18 mouse cellular contexts compared by ENCODE assay signal in the genomic region with DNA sequence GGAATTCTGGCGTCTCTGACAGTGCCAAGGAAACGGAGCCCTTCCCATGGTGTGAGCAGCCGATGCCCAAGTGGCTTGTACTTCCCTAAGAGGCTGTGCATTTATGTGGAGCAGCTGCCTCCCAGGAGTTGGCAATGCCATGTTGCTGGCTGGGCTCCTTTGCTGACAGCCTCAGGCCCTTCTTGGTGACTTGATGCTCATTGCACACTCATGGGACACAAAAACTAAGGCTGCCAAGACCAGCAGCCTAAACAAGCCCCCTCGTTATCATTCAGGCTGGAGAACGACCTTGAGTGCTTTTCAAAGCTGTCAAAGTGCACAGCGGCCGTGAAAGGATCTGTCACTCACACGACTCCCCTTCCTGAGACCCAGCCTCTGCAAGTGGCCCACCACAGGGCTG. TPM values are rescaled to one million over a fixed set of nuclear protein-coding genes. Genes with fewer than 3 reads are reported as not detected.
A peak's percentile ranks its signal among the peaks of the same experiment; 100 is the strongest.
DNase-seq lines count a peak whose midpoint lies in the region; ATAC-seq and TF ChIP-seq lines count a peak whose summit lies in the region.
"Had no signal": no experiment of that assay in that cellular context is flagged by ENCODE, and none has a peak within 500 bp of the region (broad histone marks: within the 10 kb centered on the region; RNA-seq: fewer than 3 reads in every experiment).

No protein-coding gene starts in this region.

- no peak overlapping the region for H3K4me3 ChIP-seq in neural tube, embryonic 12.5 days
- no peak overlapping the region for H3K4me3 ChIP-seq in hindbrain, embryonic 15.5 days
- H3K4me3 ChIP-seq in neural tube, embryonic 13.5 days: no peak overlapping the region
- no peak overlapping the region for H3K4me3 ChIP-seq in stomach, postnatal 0 days (ENCODE audit: low read depth, low read length)
- H3K4me3 ChIP-seq: erythroblast, embryonic 14.5 days; limb, embryonic 13.5 days had no signal

- TF ChIP-seq EP300 in stomach, postnatal 0 days (optimal IDR thresholded peaks at IDR 0.05): no peak

- H3K9me3 ChIP-seq in neural tube, embryonic 12.5 days: no peaks in the 10 kb centered on the region
- H3K9me3 ChIP-seq in hindbrain, embryonic 15.5 days: no peaks in the 10 kb centered on the region
- H3K9me3 ChIP-seq in neural tube, embryonic 13.5 days: no peaks in the 10 kb centered on the region
- no peaks in the 10 kb centered on the region for H3K9me3 ChIP-seq in stomach, postnatal 0 days (ENCODE audit: control insufficient read depth, low read length)
- H3K9me3 ChIP-seq: limb, embryonic 13.5 days had no signal

- H3K4me1 ChIP-seq in neural tube, embryonic 12.5 days: peaks cover 29% of the 10 kb centered on the region
- peaks cover 47% of the 10 kb centered on the region for H3K4me1 ChIP-seq in hindbrain, embryonic 15.5 days (replicated peaks)
- H3K4me1 ChIP-seq in neural tube, embryonic 13.5 days (replicated peaks): peaks cover 57% of the 10 kb centered on the region
- no peaks in the 10 kb centered on the region for H3K4me1 ChIP-seq in stomach, postnatal 0 days (replicated peaks; ENCODE audit: control insufficient read depth, insufficient read depth)
- H3K4me1 ChIP-seq: limb, embryonic 13.5 days had no signal

- 0 out of 2 replicates have a peak overlapping the region, but pooled peaks have one; percentile 4 for H3K9ac ChIP-seq in neural tube, embryonic 12.5 days
- H3K9ac ChIP-seq in hindbrain, embryonic 15.5 days: no peak overlapping the region
- no peak overlapping the region for H3K9ac ChIP-seq in neural tube, embryonic 13.5 days
- no peak overlapping the region for H3K9ac ChIP-seq in stomach, postnatal 0 days (ENCODE audit: low read length)
- H3K9ac ChIP-seq: limb, embryonic 13.5 days had no signal

- no peaks in the 10 kb centered on the region for H3K36me3 ChIP-seq in neural tube, embryonic 12.5 days
- H3K36me3 ChIP-seq in hindbrain, embryonic 15.5 days: no peaks in the 10 kb centered on the region
- no peaks in the 10 kb centered on the region for H3K36me3 ChIP-seq in neural tube, embryonic 13.5 days
- H3K36me3 ChIP-seq in stomach, postnatal 0 days (ENCODE audit: control insufficient read depth, insufficient read depth, low read length): no peaks in the 10 kb centered on the region
- H3K36me3 ChIP-seq: limb, embryonic 13.5 days had no signal

- DNase-seq in cerebellum, adult 9-10 months: peak; percentile 31
- no peak for DNase-seq in cerebellum, adult 11 months
- DNase-seq in neural tube, embryonic 10.5 days (ENCODE audit: extremely low spot score, low spot score): no peak
- no peak for DNase-seq in stomach, postnatal 0 days (ENCODE audit: low spot score)
- DNase-seq in spleen, adult 18-20 months: no peak
- DNase-seq: adrenal gland, adult 2 months; gastrocnemius, postnatal 25 days; heart, postnatal 4 days; lung, adult 18-20 months; right cerebral cortex, postnatal 14 days; thymus, postnatal 14 days had no signal

- 0 out of 2 replicates have a peak, but pooled peaks cover 8% of the 10 kb centered on the region for H3K27me3 ChIP-seq in neural tube, embryonic 12.5 days (replicated peaks)
- H3K27me3 ChIP-seq in hindbrain, embryonic 15.5 days: no peaks in the 10 kb centered on the region
- no peaks in the 10 kb centered on the region; the same call in 1 of the 2 replicates for H3K27me3 ChIP-seq in neural tube, embryonic 13.5 days
- H3K27me3 ChIP-seq in stomach, postnatal 0 days (ENCODE audit: control insufficient read depth, insufficient read depth, low read length): no peaks in the 10 kb centered on the region

- no peak for TF ChIP-seq CTCF in stomach, postnatal 0 days (IDR thresholded peaks at IDR 0.05; ENCODE audit: low read depth)

- no peak overlapping the region for H3K4me2 ChIP-seq in neural tube, embryonic 12.5 days (replicated peaks)
- H3K4me2 ChIP-seq in hindbrain, embryonic 15.5 days: no peak overlapping the region
- no peak overlapping the region for H3K4me2 ChIP-seq in neural tube, embryonic 13.5 days
- no peak overlapping the region for H3K4me2 ChIP-seq in stomach, postnatal 0 days (replicated peaks; ENCODE audit: low read depth)
- H3K4me2 ChIP-seq: heart, embryonic 11.5 days; limb, embryonic 13.5 days had no signal

- 37% methylated on average over 8 of the region's 8 CpGs for WGBS in neural tube, embryonic 12.5 days
- WGBS in hindbrain, embryonic 15.5 days: 25% methylated on average over 8 of the region's 8 CpGs
- 28% methylated on average over 8 of the region's 8 CpGs for WGBS in neural tube, embryonic 13.5 days
- 67% methylated on average over 8 of the region's 8 CpGs for WGBS in stomach, postnatal 0 days

- H3K27ac ChIP-seq in neural tube, embryonic 12.5 days: no peak overlapping the region
- peak overlapping the region; percentile 40 for H3K27ac ChIP-seq in hindbrain, embryonic 15.5 days (replicated peaks)
- H3K27ac ChIP-seq in neural tube, embryonic 13.5 days (replicated peaks): peak overlapping the region; percentile 75
- H3K27ac ChIP-seq in stomach, postnatal 0 days (replicated peaks): no peak overlapping the region
- H3K27ac ChIP-seq: kidney, postnatal 0 days; limb, embryonic 13.5 days had no signal

- ATAC-seq in neural tube, embryonic 12.5 days (ENCODE audit: low FRiP score, low read depth): no peak
- ATAC-seq in hindbrain, embryonic 15.5 days (ENCODE audit: low FRiP score, low read depth): peak; percentile 46
- peak; percentile 10; the same call in 1 of the 2 replicates for ATAC-seq in neural tube, embryonic 13.5 days (ENCODE audit: low read depth)
- ATAC-seq in stomach, postnatal 0 days (ENCODE audit: low FRiP score, low TSS enrichment): no peak

RNA-seq across cellular contexts. Expression of a gene that starts 28.0 kb away (rescaled TPM):
- polyA plus RNA-seq in neural tube, embryonic 12.5 days (2016; fragmentation: Nextera tagmentation; extraction: Ambion mirVana): 73.6 and 74.1 TPM in 2 replicates
- 106 and 122 TPM in 2 replicates for polyA plus RNA-seq in hindbrain, embryonic 15.5 days (2015; fragmentation: Nextera tagmentation; extraction: Ambion mirVana)
- polyA plus RNA-seq in neural tube, embryonic 13.5 days (2015; fragmentation: Nextera tagmentation; extraction: Ambion mirVana): 79.3 and 81.9 TPM in 2 replicates
- 50.5 and 55.4 TPM in 2 replicates for polyA plus RNA-seq in stomach, postnatal 0 days (2015; fragmentation: Nextera tagmentation; extraction: Ambion mirVana)

RNA-seq across cellular contexts. Expression of a gene that starts 42.6 kb away (rescaled TPM):
- 1.8 and 1.9 TPM in 2 replicates for polyA plus RNA-seq in neural tube, embryonic 12.5 days (2016; fragmentation: Nextera tagmentation; extraction: Ambion mirVana)
- polyA plus RNA-seq in hindbrain, embryonic 15.5 days (2015; fragmentation: Nextera tagmentation; extraction: Ambion mirVana): 2.0 and 2.6 TPM in 2 replicates
- 0.87 and 1.0 TPM in 2 replicates for polyA plus RNA-seq in neural tube, embryonic 13.5 days (2015; fragmentation: Nextera tagmentation; extraction: Ambion mirVana)
- 6.0 and 6.5 TPM in 2 replicates for polyA plus RNA-seq in stomach, postnatal 0 days (2015; fragmentation: Nextera tagmentation; extraction: Ambion mirVana)
- polyA plus RNA-seq: erythroblast, embryonic 14.5 days had no signal

RNA-seq across cellular contexts. Expression of a gene that starts 42.8 kb away (rescaled TPM):
- polyA plus RNA-seq in neural tube, embryonic 12.5 days (2016; fragmentation: Nextera tagmentation; extraction: Ambion mirVana): 17.4 and 18.3 TPM in 2 replicates
- polyA plus RNA-seq in hindbrain, embryonic 15.5 days (2015; fragmentation: Nextera tagmentation; extraction: Ambion mirVana): 17.6 and 19.0 TPM in 2 replicates
- 14.7 and 18.8 TPM in 2 replicates for polyA plus RNA-seq in neural tube, embryonic 13.5 days (2015; fragmentation: Nextera tagmentation; extraction: Ambion mirVana)
- 1.4 and 2.4 TPM in 2 replicates for polyA plus RNA-seq in stomach, postnatal 0 days (2015; fragmentation: Nextera tagmentation; extraction: Ambion mirVana)

Comparison
In these comparisons a context has a peak if more than half of its experiments do, and no peak if none do; other contexts are left out.
1. ATAC-seq: peak in hindbrain, embryonic 15.5 days (single experiment) and neural tube, embryonic 13.5 days (single experiment); none in neural tube, embryonic 12.5 days (single experiment) and stomach, postnatal 0 days (single experiment).
2. H3K27ac ChIP-seq: peak in hindbrain, embryonic 15.5 days (single experiment) and neural tube, embryonic 13.5 days (single experiment); none in neural tube, embryonic 12.5 days (single experiment) and stomach, postnatal 0 days (single experiment).